ENCODE assay signal across 8 mouse cellular contexts in genomic region chr15:77151178-77151577, GRCm38 (mm10).
DNase-seq lines count a peak whose midpoint lies in the region; ATAC-seq and TF ChIP-seq lines count a peak whose summit lies in the region.

No protein-coding gene starts in this region.

- peak overlapping the region; percentile 88 for H3K4me2 ChIP-seq in forebrain, postnatal 0 days (ENCODE audit: low read depth)
- peak overlapping the region; percentile 70 for H3K4me2 ChIP-seq in liver, postnatal 0 days (ENCODE audit: low read depth, low read length)

- H3K27ac ChIP-seq in heart, embryonic 10.5 days, result peak overlapping the region; percentile 86
- H3K27ac ChIP-seq in forebrain, postnatal 0 days (ENCODE audit: low read depth, low read length), result 0 out of 2 replicates have a peak overlapping the region, but pooled peaks have one; percentile 29
- peak overlapping the region; percentile 83 for H3K27ac ChIP-seq in liver, postnatal 0 days (ENCODE audit: low read depth)

- no peaks in the 10 kb centered on the region for H3K9me3 ChIP-seq in heart, embryonic 10.5 days
- no peaks in the 10 kb centered on the region for H3K9me3 ChIP-seq in forebrain, postnatal 0 days (ENCODE audit: low read length)
- no peaks in the 10 kb centered on the region for H3K9me3 ChIP-seq in liver, postnatal 0 days (ENCODE audit: low read length)

- peaks cover 4% of the 10 kb centered on the region; the same call in 1 of the 2 replicates for H3K36me3 ChIP-seq in heart, embryonic 10.5 days
- no peaks in the 10 kb centered on the region for H3K36me3 ChIP-seq in forebrain, postnatal 0 days (ENCODE audit: insufficient read depth)
- no peaks in the 10 kb centered on the region for H3K36me3 ChIP-seq in liver, postnatal 0 days (replicated peaks; ENCODE audit: insufficient read depth, low read length)

- no peak for ATAC-seq in forebrain, postnatal 0 days
- no peak for ATAC-seq in liver, postnatal 0 days

- TF ChIP-seq EP300 in liver, postnatal 0 days (IDR thresholded peaks at IDR 0.05; ENCODE audit: low read depth), result no peak

- WGBS in heart, embryonic 10.5 days, result 49% methylated on average over 8 of the region's 8 CpGs
- WGBS in forebrain, postnatal 0 days, result 27% methylated on average over 8 of the region's 8 CpGs
- WGBS in liver, postnatal 0 days (ENCODE audit: insufficient replicate concordance), result 57% methylated on average over 8 of the region's 8 CpGs

- H3K4me3 ChIP-seq in heart, embryonic 10.5 days, result peak overlapping the region; percentile 65
- H3K4me3 ChIP-seq in forebrain, postnatal 0 days (ENCODE audit: low read depth, low read length), result peak overlapping the region; percentile 64
- H3K4me3 ChIP-seq in liver, postnatal 0 days (ENCODE audit: low read depth, low read length), result peak overlapping the region; percentile 42; the same call in 1 of the 2 replicates

- H3K4me1 ChIP-seq in heart, embryonic 10.5 days, result peaks cover 57% of the 10 kb centered on the region
- H3K4me1 ChIP-seq in forebrain, postnatal 0 days (ENCODE audit: insufficient read depth), result peaks cover 17% of the 10 kb centered on the region
- peaks cover 15% of the 10 kb centered on the region for H3K4me1 ChIP-seq in liver, postnatal 0 days (ENCODE audit: insufficient read depth)

- DNase-seq in heart, embryonic 10.5 days (ENCODE audit: low spot score), result no peak
- DNase-seq in heart, postnatal 4 days, result no peak
- peak; percentile 57 for DNase-seq in MN1 (ENCODE audit: low spot score)
- DNase-seq in forebrain, postnatal 0 days, result no peak
- DNase-seq in liver, postnatal 0 days, result peak; percentile 22
- no peak for DNase-seq in right cerebral cortex, adult 18-20 months
- no peak for DNase-seq in left cerebral cortex, postnatal 10 days (ENCODE audit: extremely low spot score in 1 of 2, low spot score in 2 of 2)
- no peak for DNase-seq in spleen, postnatal 4 days (ENCODE audit: low spot score in 2 of 2)

- intact Hi-C loops in left cerebral cortex, postnatal 10 days (cut with DNase I), result no loop called here

- no peaks in the 10 kb centered on the region for H3K27me3 ChIP-seq in heart, embryonic 10.5 days (ENCODE audit: insufficient read depth, poor library complexity, severe bottlenecking)
- H3K27me3 ChIP-seq in forebrain, postnatal 0 days (ENCODE audit: insufficient read depth, low read length), result no peaks in the 10 kb centered on the region
- no peaks in the 10 kb centered on the region for H3K27me3 ChIP-seq in liver, postnatal 0 days (ENCODE audit: insufficient read depth, low read length)

- TF ChIP-seq CTCF in forebrain, postnatal 0 days (IDR thresholded peaks at IDR 0.05; ENCODE audit: low read depth), result no peak
- no peak for TF ChIP-seq CTCF in liver, postnatal 0 days (IDR thresholded peaks at IDR 0.05; ENCODE audit: low read depth)

- H3K9ac ChIP-seq in forebrain, postnatal 0 days, result peak overlapping the region; percentile 74
- H3K9ac ChIP-seq in liver, postnatal 0 days (replicated peaks), result no peak overlapping the region; the same call in 1 of the 2 replicates

Comparison
In these comparisons a context has a peak if more than half of its experiments do, and no peak if none do; other contexts are left out.
1. DNase-seq: peak in MN1 (single experiment) and liver, postnatal 0 days (single experiment); none in heart, embryonic 10.5 days (single experiment), heart, postnatal 4 days (single experiment), forebrain, postnatal 0 days (single experiment), right cerebral cortex, adult 18-20 months (single experiment), left cerebral cortex, postnatal 10 days (0 of 2) and spleen, postnatal 4 days (0 of 2).
2. H3K27ac ChIP-seq: peak in every context shown above with its lines; median percentile 86 in heart, embryonic 10.5 days; 83 in liver, postnatal 0 days; 29 in forebrain, postnatal 0 days.
3. Peak in every context shown above with its lines, with median percentiles within 50 percentile points of each other: H3K4me3 ChIP-seq.